Mouse (Mus musculus) heart, adult 2 months (tissue): ENCODE results near the gene Rwdd4a.

Experiments
- CTCF ChIP-seq: fragments of 200-600 bp; IDR thresholded peaks from 2 replicates; pipeline ENCODE4 v1.8.1; 2022; ENCODE audit warnings: antibody characterized with exemption, mild to moderate bottlenecking, moderate library complexity
- EP300 ChIP-seq: fragments of 200-500 bp; IDR thresholded peaks from 2 replicates; pipeline ENCODE4 v1.6.1; 2011; ENCODE audit warnings: low read depth, low read length, control low read depth; ENCODE audit not compliant: insufficient read depth
- POLR2A ChIP-seq: fragments of 200-500 bp; IDR thresholded peaks from 2 replicates; pipeline ENCODE4 v1.6.1; 2011; ENCODE audit warnings: mild to moderate bottlenecking, low read depth, low read length, control low read depth; ENCODE audit not compliant: insufficient read depth

DNA sequence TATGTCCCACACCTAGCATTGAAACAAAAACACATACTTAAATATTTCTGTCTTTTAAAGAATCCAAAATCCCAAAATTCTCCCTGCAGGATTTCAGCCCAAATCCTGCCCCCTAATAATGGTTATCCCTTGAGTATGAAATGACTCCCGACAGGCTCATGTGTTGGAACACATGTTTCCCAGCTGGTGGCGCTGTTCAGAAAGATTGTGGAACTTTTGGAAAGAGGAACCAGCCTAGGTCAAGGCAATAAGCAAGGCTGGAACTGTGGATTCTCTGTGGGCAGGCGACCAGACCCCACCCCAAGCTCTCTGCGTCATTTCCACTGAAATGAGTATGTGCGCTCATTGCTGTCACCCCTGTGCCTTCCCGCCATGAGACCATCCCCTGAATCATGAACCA lies 20.1 kb downstream of the Rwdd4a start:
- TF ChIP-seq CTCF (peak; percentile 57), EP300 (no peak), POLR2A (no peak)
